Mouse (Mus musculus) gastrocnemius, adult 2 months (tissue): ENCODE measurements at regions not wholly inside any gene's neighbourhood (a gene's known extent, or its start where the extent isn't known, plus 50 kb on each side); places are given as distances from the start of the nearest gene placed in this dataset.

Source experiments
- DNase-seq: peaks from one replicate; pipeline ENCODE4 v3.0.0; 2022
- H3K27ac ChIP-seq: fragments of 200-600 bp; 2 replicates; pipeline ENCODE4 v1.8.1; 2022; ENCODE audit warnings: mild to moderate bottlenecking
- H3K4me3 ChIP-seq: fragments of 200-600 bp; 2 replicates; pipeline ENCODE4 v1.8.1; 2022; ENCODE audit warnings: mild to moderate bottlenecking, moderate library complexity
- CTCF ChIP-seq: fragments of 200-600 bp; IDR thresholded peaks from 2 replicates; pipeline ENCODE4 v1.8.1; 2022; ENCODE audit warnings: antibody characterized with exemption, mild to moderate bottlenecking, moderate library complexity
- intact Hi-C: fragments of 180-260 bp; cut with DNase I; formaldehyde crosslinking; loops from one replicate; pipeline ENCODE4 v1.15.1; 2025

DNA sequence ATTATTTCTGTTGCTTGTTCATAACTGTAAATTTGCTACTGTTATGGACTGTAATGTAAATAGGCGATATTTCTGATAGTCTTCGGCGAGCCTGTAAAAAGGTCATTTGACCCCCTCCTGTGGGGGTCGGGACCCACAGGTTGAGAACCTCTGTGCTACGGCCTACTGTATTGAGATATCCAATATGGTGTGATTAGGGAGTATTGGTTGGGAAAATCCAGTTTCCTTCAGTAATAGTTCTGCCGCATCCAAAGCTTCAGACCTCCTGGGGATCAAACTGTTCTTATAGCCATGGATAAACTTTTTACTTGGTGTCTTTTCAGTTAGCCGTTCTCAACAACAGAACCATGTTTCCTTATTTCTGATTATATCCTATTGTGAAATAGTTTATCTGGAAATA is 136.5 kb upstream of the Samsn1 start:
- no peak for TF ChIP-seq CTCF
- intact Hi-C loops, result no loop called here
- H3K27ac ChIP-seq, result no peak overlapping the region
- H3K4me3 ChIP-seq, result no peak overlapping the region
- no peak for DNase-seq

DNA sequence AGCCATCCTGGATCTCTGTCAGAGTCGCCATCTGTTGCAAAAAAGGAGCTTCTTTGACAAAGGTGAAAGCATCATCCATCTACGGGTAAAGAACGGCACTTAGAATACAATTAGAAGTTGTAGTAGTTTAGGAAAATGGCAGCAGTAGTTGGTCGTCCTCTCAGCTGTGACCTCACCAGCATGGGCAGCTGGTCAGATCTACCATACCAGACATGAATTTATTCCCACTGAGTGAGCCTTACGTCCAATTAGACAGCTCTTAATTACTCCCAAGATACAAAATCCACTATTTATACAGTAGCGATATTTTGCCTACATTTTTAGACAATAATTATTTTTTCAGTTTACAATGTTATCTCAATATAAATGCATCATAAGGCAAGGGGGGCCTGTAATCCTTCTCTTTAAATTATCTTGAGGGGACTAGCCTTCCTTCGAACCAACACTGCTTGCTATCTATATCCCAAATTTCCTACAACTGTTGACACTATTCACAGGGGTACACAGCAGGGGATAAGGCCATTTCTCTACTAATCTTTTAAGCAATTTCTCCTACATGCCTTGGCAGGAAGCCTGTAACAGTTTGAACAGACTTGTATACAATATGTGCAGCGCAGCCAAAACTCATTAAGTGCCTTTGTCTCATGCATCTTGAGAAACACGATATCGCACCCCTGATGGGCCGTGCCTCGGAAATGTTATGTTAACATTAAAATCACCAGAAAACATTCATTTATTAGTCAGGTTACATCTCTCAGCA is 131.9 kb upstream of the Samsn1 start:
- Histone ChIP-seq H3K4me3 (no peak overlapping the region), H3K27ac (no peak overlapping the region)
- DNase-seq, result no peak
- intact Hi-C loops, result no loop called here
- TF ChIP-seq CTCF, result no peak

DNA sequence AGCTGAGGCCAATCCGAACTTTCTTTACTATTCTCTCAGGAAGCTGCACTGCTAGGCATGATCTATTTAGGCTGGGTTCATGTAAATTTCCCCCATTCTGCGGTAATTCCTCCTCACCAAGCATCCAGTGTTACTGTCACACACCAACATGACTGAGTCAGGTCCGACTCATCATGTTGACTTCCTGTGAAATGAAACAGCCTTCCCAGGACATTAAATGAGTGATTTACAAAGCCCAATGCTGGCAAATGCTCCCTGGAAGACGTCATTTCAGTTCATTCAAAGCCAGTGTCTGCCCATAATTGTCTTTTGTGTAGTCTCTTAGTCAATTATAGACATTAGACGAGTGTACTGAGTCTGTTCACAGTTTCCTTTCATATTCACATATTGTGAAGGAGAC is 127.5 kb upstream of the Samsn1 start:
- no peak overlapping the region for H3K4me3 ChIP-seq
- intact Hi-C loops, result no loop called here
- TF ChIP-seq CTCF, result no peak
- no peak for DNase-seq
- H3K27ac ChIP-seq, result no peak overlapping the region

DNA sequence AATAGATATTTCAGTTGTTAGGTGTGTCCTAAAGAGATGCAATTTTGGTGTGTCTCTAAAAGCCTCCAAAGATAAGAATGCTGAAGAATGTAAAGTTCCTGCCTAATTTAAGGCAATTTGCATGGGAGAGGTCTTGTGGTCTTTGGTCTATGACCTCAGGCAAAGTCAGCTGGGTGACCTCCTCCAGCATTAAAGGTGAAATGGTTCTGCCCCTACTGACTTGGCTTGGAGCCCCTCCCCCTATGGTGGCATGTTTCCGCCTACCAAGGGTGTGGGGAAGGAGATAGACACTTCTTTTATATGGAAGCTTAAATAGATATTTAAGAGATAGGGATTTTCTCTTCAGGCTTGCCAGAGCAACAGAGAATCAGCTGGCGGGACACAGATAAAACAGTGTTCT is 111.8 kb upstream of the Samsn1 start:
- Histone ChIP-seq H3K27ac (no peak overlapping the region), H3K4me3 (no peak overlapping the region)
- TF ChIP-seq CTCF, result no peak
- intact Hi-C loops, result no loop called here
- DNase-seq, result no peak

- TF ChIP-seq CTCF, result no peak
- Histone ChIP-seq H3K4me3 (no peak overlapping the region), H3K27ac (no peak overlapping the region)
- intact Hi-C loops, result no loop called here
- DNase-seq, result no peak
These were observed 108.4 kb upstream of the Samsn1 start for GRCm38 (mm10) chr16:76130486-76130885.

DNA sequence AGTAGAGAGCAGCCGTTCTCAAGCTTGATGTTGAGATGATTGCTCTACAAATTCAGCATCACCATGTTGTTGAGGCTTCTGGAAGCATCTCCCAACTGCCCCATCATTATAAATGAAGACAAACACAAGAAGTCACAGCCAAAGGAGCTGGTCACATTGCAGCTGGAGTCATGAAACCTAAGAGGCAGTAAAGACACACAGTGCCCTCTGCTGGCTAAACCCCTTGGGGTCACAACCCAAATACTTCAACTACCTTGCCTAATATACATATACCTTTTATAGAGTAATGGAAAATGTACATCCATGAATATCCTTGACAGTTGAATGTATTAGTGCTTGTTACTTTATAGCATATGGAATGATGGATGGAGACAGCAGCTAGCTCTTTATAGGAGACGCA is 107.9 kb upstream of the Samsn1 start:
- intact Hi-C loops, result no loop called here

DNA sequence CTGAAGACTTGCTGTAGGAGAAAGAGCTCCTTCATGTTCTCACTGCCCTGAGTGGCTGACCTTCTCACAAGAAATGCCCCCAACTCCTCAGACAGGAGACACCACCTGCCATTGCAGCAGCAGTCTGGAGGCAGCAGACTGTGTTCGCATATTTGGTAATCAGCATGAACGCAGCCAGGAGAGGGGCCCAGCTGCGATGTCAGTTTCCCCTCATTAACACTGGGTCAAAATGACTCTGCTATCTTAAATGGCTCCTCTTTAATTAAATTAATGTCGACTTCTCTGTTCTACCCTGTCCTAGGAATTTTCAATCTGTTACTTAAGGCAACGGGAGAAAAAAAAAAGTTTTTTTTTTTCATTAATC is 100.9 kb upstream of the Samsn1 start:
- TF ChIP-seq CTCF, result no peak
- Histone ChIP-seq H3K4me3 (no peak overlapping the region), H3K27ac (no peak overlapping the region)
- intact Hi-C loops, result no loop called here
- DNase-seq, result no peak

More for the DNA sequence above, 107.9 kb upstream of the Samsn1 start:
- TF ChIP-seq CTCF, result peak; percentile 46
- Histone ChIP-seq H3K27ac (no peak overlapping the region), H3K4me3 (no peak overlapping the region)
- no peak for DNase-seq

DNA sequence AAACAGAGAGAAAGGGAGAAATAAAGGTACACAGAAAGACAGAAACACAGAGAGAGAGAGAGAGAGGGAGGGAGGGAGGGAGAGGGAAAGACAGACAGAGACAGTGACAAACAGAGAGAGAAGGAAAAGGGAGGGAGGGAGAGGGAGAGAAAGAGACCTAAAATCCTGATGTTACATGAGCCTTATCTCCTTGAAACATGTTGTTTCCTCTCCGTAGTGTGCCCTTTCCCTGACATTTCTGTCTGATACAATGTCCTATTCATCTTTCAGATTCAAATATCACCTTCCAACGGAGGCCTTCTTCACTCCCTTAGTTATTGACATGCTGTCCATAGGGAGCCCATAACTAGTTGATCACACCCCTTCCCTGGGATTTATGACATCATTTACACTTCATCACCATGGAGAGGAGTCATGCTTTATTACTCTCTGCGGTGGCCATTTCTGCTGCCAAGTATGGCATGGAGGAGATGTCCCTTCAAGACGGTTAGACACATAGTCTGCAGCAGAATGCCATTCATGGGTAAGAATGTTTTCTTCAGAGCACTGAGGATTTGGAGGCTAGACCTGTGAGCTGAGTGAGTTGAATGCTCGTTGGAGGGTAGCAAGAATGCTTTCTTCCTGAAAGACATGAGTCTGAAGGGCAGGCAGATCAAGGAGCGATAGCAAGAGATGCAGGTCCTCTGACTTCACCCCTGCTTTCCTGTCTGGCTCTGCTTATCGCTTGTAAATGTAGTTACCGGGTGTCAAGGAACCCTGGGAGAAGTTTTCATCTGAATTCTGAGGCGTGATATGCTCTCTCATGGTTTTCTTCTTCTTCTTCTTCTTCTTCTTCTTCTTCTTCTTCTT is 100.3 kb upstream of the Samsn1 start:
- no peak overlapping the region for H3K27ac ChIP-seq
- DNase-seq, result no peak
- no peak overlapping the region for H3K4me3 ChIP-seq
- TF ChIP-seq CTCF, result no peak
- intact Hi-C loops, result no loop called here

- Histone ChIP-seq H3K4me3 (no peak overlapping the region), H3K27ac (no peak overlapping the region)
- DNase-seq, result no peak
- intact Hi-C loops, result no loop called here
- TF ChIP-seq CTCF, result no peak
These were observed 98.6 kb upstream of the Samsn1 start for GRCm38 (mm10) chr16:76120712-76121111.

DNA sequence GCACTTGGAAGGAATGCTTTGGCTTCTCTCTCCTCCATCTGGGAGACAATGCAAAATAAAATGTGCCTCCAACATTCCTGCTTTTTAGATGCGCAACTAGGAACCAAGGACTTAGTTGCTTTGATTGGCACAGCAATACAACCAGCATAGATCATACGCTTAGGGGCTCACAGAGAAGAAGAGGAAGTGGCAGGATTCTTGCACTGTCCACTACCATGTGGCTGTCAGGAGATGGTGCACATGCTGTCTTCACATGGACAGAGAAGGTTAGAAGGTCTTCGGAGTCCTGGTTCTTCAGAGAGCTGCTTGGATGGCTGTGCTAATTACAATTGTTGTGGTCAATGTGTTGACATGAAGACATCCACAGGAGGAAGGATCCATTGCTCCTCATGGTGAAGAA is 88.3 kb upstream of the Samsn1 start:
- Histone ChIP-seq H3K27ac (no peak overlapping the region), H3K4me3 (no peak overlapping the region)
- no peak for DNase-seq
- no peak for TF ChIP-seq CTCF
- intact Hi-C loops, result no loop called here

DNA sequence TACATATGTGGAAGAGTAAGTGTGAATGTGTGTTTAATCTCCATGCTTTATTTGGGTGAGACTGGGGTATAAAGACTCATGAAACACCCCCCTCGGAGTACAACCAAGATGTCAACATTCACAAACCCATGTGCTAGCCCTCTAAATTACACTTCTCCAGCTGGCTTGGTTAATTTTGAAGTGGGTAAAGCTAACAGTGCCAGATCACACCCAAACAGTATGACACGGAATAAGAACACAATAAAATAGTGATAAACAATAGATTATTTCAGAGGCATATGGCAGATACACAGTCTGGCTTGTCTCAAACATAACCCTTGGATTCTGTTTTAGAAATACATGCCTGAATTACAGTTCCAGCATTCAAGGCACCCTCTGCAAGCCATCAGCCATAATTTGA is 86.4 kb upstream of the Samsn1 start:
- TF ChIP-seq CTCF, result no peak
- intact Hi-C loops, result no loop called here
- no peak overlapping the region for H3K4me3 ChIP-seq
- no peak overlapping the region for H3K27ac ChIP-seq
- no peak for DNase-seq

DNA sequence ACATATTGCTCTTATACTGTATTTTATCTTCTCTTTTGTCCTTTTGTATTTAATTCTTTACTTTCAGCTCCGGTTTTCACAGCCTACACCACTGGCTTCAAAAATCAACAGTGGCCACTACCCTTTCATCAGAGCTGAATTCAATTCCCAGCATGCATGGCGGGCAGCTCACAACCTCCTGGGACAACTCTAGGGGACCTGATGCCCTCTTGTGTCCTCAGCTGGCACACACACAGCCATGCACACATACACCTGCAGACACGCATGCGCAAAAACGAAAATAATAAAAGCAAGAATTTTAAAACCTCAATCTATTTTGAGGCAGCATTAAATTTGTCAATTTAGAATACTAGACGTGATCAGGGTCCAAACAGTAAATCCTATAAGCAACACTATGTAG is 82.6 kb upstream of the Samsn1 start:
- DNase-seq, result no peak
- Histone ChIP-seq H3K4me3 (no peak overlapping the region), H3K27ac (no peak overlapping the region)
- TF ChIP-seq CTCF, result no peak
- intact Hi-C loops, result no loop called here

GRCm38 (mm10) chr16:76101773-76102172 is 79.7 kb upstream of the Samsn1 start:
- intact Hi-C loops, result no loop called here
- no peak for TF ChIP-seq CTCF

DNA sequence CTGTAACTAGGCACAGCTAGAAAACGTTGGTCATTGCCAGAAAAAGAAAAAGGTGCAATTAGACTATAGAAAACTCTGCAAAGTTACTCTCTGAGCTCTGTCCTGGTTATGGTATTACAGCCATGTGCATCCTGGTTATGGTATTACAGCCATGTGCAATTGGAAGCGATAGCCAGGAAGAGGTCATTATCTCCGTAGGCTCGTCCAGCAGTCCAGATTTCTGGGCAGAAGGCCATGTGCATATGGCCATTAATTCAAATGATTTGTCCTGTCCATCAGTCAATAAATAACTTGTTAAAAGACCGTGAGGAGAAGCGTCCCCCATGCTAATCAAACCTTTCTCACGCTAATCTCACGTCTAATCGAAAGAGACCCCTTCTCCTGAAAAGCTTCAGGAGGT is 75.7 kb upstream of the Samsn1 start:
- Histone ChIP-seq H3K27ac (no peak overlapping the region), H3K4me3 (no peak overlapping the region)
- no peak for TF ChIP-seq CTCF
- DNase-seq, result no peak
- intact Hi-C loops, result no loop called here

More at GRCm38 (mm10) chr16:76101773-76102172, 79.7 kb upstream of the Samsn1 start:
- DNase-seq, result no peak
- Histone ChIP-seq H3K4me3 (no peak overlapping the region), H3K27ac (no peak overlapping the region)
